Mouse (Mus musculus) lung, embryonic 16.5 days (tissue): ENCODE data around the gene C130074G19Rik. TPM values are rescaled to one million over a fixed set of nuclear protein-coding genes. Genes with fewer than 3 reads are reported as not detected.

Experiments used
- ATAC-seq: fragments of 200-750 bp; cut with Nextera tagmentation; 2 replicates; pipeline ENCODE4 v1.8.0; 2017; ENCODE audit warnings: low read depth, mild to moderate bottlenecking, moderate library complexity
- H3K27ac ChIP-seq: fragments of 300-500 bp; sonication (generic); 2 replicates; pipeline ENCODE4 v1.5.1; 2014; ENCODE audit warnings: mild to moderate bottlenecking, control low read depth, low read length
- H3K27me3 ChIP-seq: fragments of 300-500 bp; sonication (generic); 2 replicates; pipeline ENCODE4 v1.6.1; 2014; ENCODE audit warnings: low read depth, low read length, mixed read lengths; ENCODE audit not compliant: control insufficient read depth, insufficient read depth
- H3K36me3 ChIP-seq: fragments of 300-500 bp; sonication (generic); 2 replicates; pipeline ENCODE4 v1.6.1; 2014; ENCODE audit warnings: low read length; ENCODE audit not compliant: control insufficient read depth, insufficient read depth
- H3K4me1 ChIP-seq: fragments of 300-500 bp; sonication (generic); replicated peaks from 2 replicates; pipeline ENCODE4 v1.6.1; 2014; ENCODE audit warnings: low read length, mixed read lengths; ENCODE audit not compliant: control insufficient read depth, insufficient read depth
- H3K4me2 ChIP-seq: fragments of 300-500 bp; sonication (generic); 2 replicates; pipeline ENCODE4 v1.6.1; 2014; ENCODE audit warnings: low read depth, low read length, control low read depth
- H3K4me3 ChIP-seq: fragments of 300-500 bp; sonication (generic); 2 replicates; pipeline ENCODE4 v1.5.1; 2014; ENCODE audit warnings: mild to moderate bottlenecking, low read length, control low read depth
- H3K9ac ChIP-seq: fragments of 300-500 bp; sonication (generic); 2 replicates; pipeline ENCODE4 v1.6.1; 2014; ENCODE audit warnings: low read length, control low read depth
- H3K9me3 ChIP-seq: fragments of 300-500 bp; sonication (generic); 2 replicates; pipeline ENCODE4 v1.6.1; 2016; ENCODE audit warnings: low read length; ENCODE audit not compliant: control insufficient read depth
- WGBS: fragments of 180-500 bp; shearing (Covaris S2); extraction: QIAGEN DNeasy Blood & Tissue Kit; methylation state at CpG from one replicate; pipeline ENCODE4 v1.1.7; 2014; 5-methylcytosine and 5-hydroxymethylcytosine counted together
- microRNA counts: library from miRNA; unstranded; fragments of <30 nt; microRNA quantifications from one replicate; lab custom pipeline; 2016
- microRNA-seq: library from miRNA; unstranded; fragments of <30 nt; microRNA quantifications from one replicate; pipeline ENCODE4, GENCODE M21; 2016
- polyA plus RNA-seq: library from polyadenylated mRNA; unstranded; fragments of >200 nt; fragmentation: Nextera tagmentation; extraction: Ambion mirVana; gene quantifications from 2 replicates; pipeline ENCODE4 v1.2.1, GENCODE M21; 2015

Gene C130074G19Rik
- polyA plus RNA-seq, 1 experiment from 2014 or later = 2.6 TPM

DNA sequence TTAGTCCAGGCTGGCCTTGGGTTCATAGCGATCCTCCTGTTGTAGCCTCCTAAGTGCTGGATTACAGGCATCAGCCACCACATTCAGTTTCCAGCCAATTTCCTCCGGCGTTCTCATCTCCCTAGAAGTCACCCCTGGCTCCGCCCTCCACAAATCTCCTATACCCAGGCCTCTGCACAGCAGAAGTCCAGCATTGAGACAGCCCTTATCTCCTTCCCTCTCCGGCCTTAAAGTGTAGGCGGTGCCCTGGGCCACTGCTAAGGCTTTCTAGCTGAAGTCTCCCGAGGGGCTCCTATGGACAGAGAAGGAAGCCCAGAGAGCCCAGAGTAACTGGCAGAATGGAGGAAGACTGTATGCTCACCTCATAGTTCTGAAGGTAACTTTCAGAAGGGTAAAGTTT lies 49.5 kb downstream of the C130074G19Rik start:
- H3K9ac ChIP-seq = no peak overlapping the region
- WGBS = 84% methylated on average over 7 of the region's 7 CpGs
- H3K4me3 ChIP-seq = no peak overlapping the region
- H3K27ac ChIP-seq = no peak overlapping the region
- no peak overlapping the region for H3K4me2 ChIP-seq
- H3K9me3 ChIP-seq = no peaks in the 10 kb centered on the region
- no peaks in the 10 kb centered on the region for H3K4me1 ChIP-seq
- H3K36me3 ChIP-seq = peaks cover 31% of the 10 kb centered on the region
- ATAC-seq = no peak
- no peaks in the 10 kb centered on the region for H3K27me3 ChIP-seq

DNA sequence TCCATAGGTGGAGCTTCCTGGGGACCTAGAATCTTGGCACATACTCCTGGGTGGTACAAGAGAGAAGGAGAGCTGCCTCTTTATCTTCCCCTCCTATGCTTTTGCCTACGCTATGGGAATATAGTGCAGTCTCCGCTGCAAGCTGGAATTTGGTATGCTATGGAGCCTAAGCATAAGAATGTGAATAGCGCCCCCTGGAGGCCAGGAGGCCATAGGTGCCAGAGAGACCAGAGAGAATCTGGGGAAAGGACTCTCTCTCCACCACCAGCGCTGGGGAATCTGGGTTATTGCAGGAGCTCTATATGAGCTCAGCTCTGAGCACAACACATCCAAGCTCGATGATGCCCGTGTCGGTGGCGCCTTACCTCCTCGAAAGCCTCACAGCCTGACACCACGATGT lies 50.8 kb downstream of the C130074G19Rik start:
- Histone ChIP-seq H3K36me3 (peaks cover 31% of the 10 kb centered on the region), H3K4me1 (no peaks in the 10 kb centered on the region)

DNA sequence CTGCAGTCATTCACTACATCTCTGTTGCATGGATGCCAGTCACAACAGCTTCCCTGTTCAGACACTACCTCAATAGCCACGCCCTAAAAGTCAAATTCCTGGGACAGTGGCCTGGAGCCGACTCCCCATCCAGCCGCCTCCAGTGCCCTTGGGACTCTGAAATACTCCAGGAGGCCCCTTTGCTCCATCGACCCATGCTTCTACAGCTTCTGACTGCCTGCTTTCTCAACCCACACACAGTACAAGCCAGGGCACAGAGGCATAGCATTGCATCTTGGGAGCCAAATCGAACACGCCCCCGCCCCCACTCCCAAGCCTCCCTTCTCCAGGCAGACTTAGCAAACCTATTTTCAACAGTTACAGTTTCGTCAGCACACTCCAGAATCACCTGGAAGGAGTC lies 53.1 kb downstream of the C130074G19Rik start:
- Histone ChIP-seq H3K9ac (no peak overlapping the region), H3K9me3 (no peaks in the 10 kb centered on the region), H3K27ac (no peak overlapping the region), H3K36me3 (peaks cover 24% of the 10 kb centered on the region), H3K4me1 (no peaks in the 10 kb centered on the region), H3K27me3 (no peaks in the 10 kb centered on the region), H3K4me3 (no peak overlapping the region), H3K4me2 (no peak overlapping the region)
- 0 out of 2 replicates have a peak, but pooled peaks have one; percentile 9 for ATAC-seq
- WGBS = 82% methylated on average over 8 of the region's 8 CpGs

More for the DNA sequence above, 50.8 kb downstream of the C130074G19Rik start:
- Histone ChIP-seq H3K4me3 (no peak overlapping the region), H3K4me2 (no peak overlapping the region), H3K27ac (no peak overlapping the region), H3K27me3 (no peaks in the 10 kb centered on the region), H3K9ac (no peak overlapping the region), H3K9me3 (no peaks in the 10 kb centered on the region)
- no peak for ATAC-seq
- 82% methylated on average over 10 of the region's 10 CpGs for WGBS

DNA sequence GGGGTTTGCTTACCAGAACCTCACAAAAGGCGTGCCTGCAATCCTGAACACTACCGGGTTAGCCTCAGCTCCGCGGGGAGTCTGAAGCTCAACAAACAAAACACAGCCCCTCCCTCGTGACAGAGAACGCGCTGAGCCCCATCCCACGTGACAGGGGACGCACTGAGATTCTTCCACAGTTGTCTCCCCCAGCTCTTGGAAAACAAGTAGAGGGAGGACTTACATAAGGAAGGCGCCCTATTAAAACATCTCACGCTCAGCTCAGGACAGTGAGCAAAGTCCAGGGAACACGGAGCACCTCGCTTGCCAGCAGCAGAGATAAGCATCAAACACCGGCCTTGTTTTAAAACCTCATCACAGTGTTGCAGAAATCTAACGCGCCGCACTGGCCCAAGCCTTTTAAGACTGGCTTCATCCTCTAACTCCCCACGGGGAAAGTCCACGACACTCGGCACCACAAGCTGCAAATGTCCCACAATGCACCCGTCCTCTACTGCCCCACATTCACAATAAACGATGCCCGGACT lies 55.8 kb downstream of the C130074G19Rik start:
- Histone ChIP-seq H3K4me3 (no peak overlapping the region), H3K27me3 (no peaks in the 10 kb centered on the region), H3K4me1 (peaks cover 3% of the 10 kb centered on the region; the same call in 1 of the 2 replicates), H3K4me2 (peak overlapping the region; percentile 21; the same call in 1 of the 2 replicates), H3K27ac (no peak overlapping the region), H3K9me3 (no peaks in the 10 kb centered on the region), H3K9ac (no peak overlapping the region), H3K36me3 (peaks cover 16% of the 10 kb centered on the region)
- WGBS = 26% methylated on average over 23 of the region's 23 CpGs
- no peak for ATAC-seq

DNA sequence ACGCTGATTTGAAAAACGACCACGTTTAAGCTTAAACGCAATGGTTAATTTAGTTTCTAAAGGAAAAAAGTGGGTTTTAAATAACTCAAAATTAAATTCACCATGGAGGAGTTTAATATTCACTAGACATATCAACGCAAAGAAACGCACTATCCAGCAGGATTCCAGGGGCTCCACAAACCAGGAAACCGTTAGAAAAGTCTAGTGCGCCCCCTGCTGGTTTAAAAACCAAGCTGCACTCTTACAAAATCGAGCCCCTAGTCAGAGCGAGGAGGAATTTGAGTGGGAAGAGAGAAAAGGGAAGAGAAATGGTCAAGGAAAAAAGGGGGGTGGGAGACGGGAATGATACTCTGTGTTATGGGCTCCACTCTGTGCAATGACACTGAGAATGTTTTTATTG lies 57.9 kb downstream of the C130074G19Rik start:
- ATAC-seq = peak; percentile 66; the same call in 1 of the 2 replicates
- no peak overlapping the region for H3K27ac ChIP-seq

DNA sequence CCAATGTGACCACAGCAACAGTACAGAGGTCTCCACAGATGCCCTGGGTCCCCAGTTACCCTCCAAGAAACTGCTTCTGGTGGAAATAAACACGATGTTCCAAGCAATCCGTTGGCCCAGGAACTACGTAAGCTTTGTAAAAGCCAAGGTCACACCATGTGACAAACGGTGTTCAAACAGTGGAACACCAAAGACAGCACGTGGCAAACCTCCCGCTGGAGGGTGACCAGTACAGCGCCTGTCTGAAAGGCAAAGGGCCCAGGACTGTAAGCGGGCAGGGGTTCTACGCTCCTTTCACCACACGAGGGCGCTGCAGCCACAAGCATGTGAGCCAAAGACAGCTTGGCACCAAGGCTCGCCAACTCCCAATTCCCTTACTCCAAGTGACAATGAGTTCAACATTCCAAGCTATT lies 58.6 kb downstream of the C130074G19Rik start:
- ATAC-seq = peak; percentile 90
- no peaks in the 10 kb centered on the region for H3K9me3 ChIP-seq
- H3K27ac ChIP-seq = no peak overlapping the region
- H3K4me1 ChIP-seq = peaks cover 3% of the 10 kb centered on the region; the same call in 1 of the 2 replicates
- no peak overlapping the region for H3K4me3 ChIP-seq
- 5% methylated on average over 12 of the region's 12 CpGs for WGBS
- H3K9ac ChIP-seq = no peak overlapping the region
- peaks cover 3% of the 10 kb centered on the region; the same call in 1 of the 2 replicates for H3K36me3 ChIP-seq
- no peaks in the 10 kb centered on the region for H3K27me3 ChIP-seq
- no peak overlapping the region for H3K4me2 ChIP-seq

More for the DNA sequence above, 57.9 kb downstream of the C130074G19Rik start:
- Histone ChIP-seq H3K27me3 (no peaks in the 10 kb centered on the region), H3K9me3 (no peaks in the 10 kb centered on the region), H3K36me3 (peaks cover 1% of the 10 kb centered on the region), H3K4me2 (peak overlapping the region; percentile 26; the same call in 1 of the 2 replicates), H3K9ac (no peak overlapping the region), H3K4me3 (no peak overlapping the region), H3K4me1 (peaks cover 3% of the 10 kb centered on the region; the same call in 1 of the 2 replicates)
- 20% methylated on average over 11 of the region's 11 CpGs for WGBS

DNA sequence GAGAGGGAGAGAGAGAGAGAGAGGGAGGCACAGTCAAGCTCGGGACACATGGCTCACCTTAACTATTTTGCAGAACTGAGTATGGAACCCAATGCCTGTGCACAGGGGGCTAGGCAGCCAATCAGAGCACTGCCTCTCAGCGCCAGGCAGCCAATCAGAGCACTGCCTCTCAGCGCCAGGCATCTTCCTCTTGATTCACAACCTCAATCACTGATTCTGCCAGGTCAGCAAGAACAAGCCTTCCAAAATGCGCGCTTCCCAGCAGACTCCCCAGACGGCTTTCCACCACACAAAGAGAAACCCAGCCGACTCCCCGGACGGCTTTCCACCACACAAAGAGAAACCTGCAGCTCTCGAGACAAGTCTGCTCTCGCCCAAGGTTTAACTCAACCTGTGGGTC lies 60.3 kb downstream of the C130074G19Rik start:
- Histone ChIP-seq H3K9me3 (no peaks in the 10 kb centered on the region), H3K36me3 (peaks cover 10% of the 10 kb centered on the region; the same call in 1 of the 2 replicates), H3K27ac (no peak overlapping the region), H3K4me1 (peaks cover 3% of the 10 kb centered on the region; the same call in 1 of the 2 replicates), H3K4me3 (no peak overlapping the region), H3K4me2 (no peak overlapping the region), H3K27me3 (no peaks in the 10 kb centered on the region), H3K9ac (no peak overlapping the region; the same call in 1 of the 2 replicates)
- no peak for ATAC-seq
- WGBS = 20% methylated on average over 11 of the region's 11 CpGs

MicroRNAs within 50 kb of the gene (microRNA counts, 519-probe panel; counts per million panel counts)
- microRNA mmu-miR-1981 (lab: Ali Mortazavi, UCI) = 3,705 counts per million, percentile 75 among the panel's probes with 10 or more counts

Small RNA genes within 50 kb of the gene (microRNA-seq; reads per million reads assigned to microRNA genes)
- gene Mir1981 = 64.4 reads per million, percentile 45 among the genes with 10 or more reads in this experiment

Other genes with a start within 250 kb of the C130074G19Rik start
- 25.9 and 28.8 TPM in 2 replicates for gene Hlx, start 150.6 kb downstream of the C130074G19Rik start, polyA plus RNA-seq
- 0.15 and 0.79 TPM in 2 replicates for gene Marc1, start 71.9 kb downstream of the C130074G19Rik start, polyA plus RNA-seq
- gene Marc2, start 36.8 kb downstream of the C130074G19Rik start, polyA plus RNA-seq = 154 and 166 TPM in 2 replicates
- 1.6 and 1.7 TPM in 2 replicates for gene Mark1, start 116.4 kb upstream of the C130074G19Rik start, polyA plus RNA-seq